Mouse (Mus musculus) kidney, embryonic 14.5 days (tissue): ENCODE results near the gene 9430097D07Rik. TPM values are rescaled to one million over a fixed set of nuclear protein-coding genes. Genes with fewer than 3 reads are reported as not detected.
A peak's percentile ranks its signal among the peaks of the same experiment; 100 is the strongest.

Source experiments
- ATAC-seq: fragments of 200-750 bp; cut with Nextera tagmentation; 2 replicates; pipeline ENCODE4 v1.8.0; 2017; ENCODE audit warnings: moderate number of reproducible peaks, mild to moderate bottlenecking, moderate TSS enrichment, moderate library complexity; ENCODE audit not compliant: low FRiP score, low TSS enrichment
- H3K27ac ChIP-seq: fragments of 300-500 bp; sonication (generic); 2 replicates; pipeline ENCODE4 v1.5.1; 2014; ENCODE audit warnings: low read depth, mild to moderate bottlenecking, low read length, moderate library complexity, mixed read lengths
- H3K27me3 ChIP-seq: fragments of 300-500 bp; sonication (generic); 2 replicates; pipeline ENCODE4 v1.6.1; 2014; ENCODE audit warnings: mild to moderate bottlenecking, low read length; ENCODE audit not compliant: control insufficient read depth, insufficient read depth
- H3K36me3 ChIP-seq: fragments of 300-500 bp; sonication (generic); 2 replicates; pipeline ENCODE4 v1.6.1; 2014; ENCODE audit warnings: low read length, mixed read lengths; ENCODE audit not compliant: control insufficient read depth, insufficient read depth
- H3K4me1 ChIP-seq: fragments of 300-500 bp; sonication (generic); 2 replicates; pipeline ENCODE4 v1.6.1; 2014; ENCODE audit warnings: low read length, mixed read lengths; ENCODE audit not compliant: control insufficient read depth, insufficient read depth
- H3K4me2 ChIP-seq: fragments of 300-500 bp; sonication (generic); replicated peaks from 2 replicates; pipeline ENCODE4 v1.6.1; 2014; ENCODE audit warnings: low read depth, mild to moderate bottlenecking, low read length
- H3K4me3 ChIP-seq: fragments of 300-500 bp; sonication (generic); 2 replicates; pipeline ENCODE4 v1.5.1; 2014; ENCODE audit warnings: mild to moderate bottlenecking, low read length
- H3K9ac ChIP-seq: fragments of 300-500 bp; sonication (generic); 2 replicates; pipeline ENCODE4 v1.6.1; 2014; ENCODE audit warnings: low read depth, mild to moderate bottlenecking, low read length, moderate library complexity
- H3K9me3 ChIP-seq: fragments of 300-500 bp; sonication (generic); 2 replicates; pipeline ENCODE4 v1.6.1; 2016; ENCODE audit warnings: low read length; ENCODE audit not compliant: control insufficient read depth
- WGBS: fragments of 180-500 bp; shearing (Covaris S2); extraction: QIAGEN DNeasy Blood & Tissue Kit; methylation state at CpG from one replicate; pipeline ENCODE4 v1.1.7; 2014; 5-methylcytosine and 5-hydroxymethylcytosine counted together
- polyA plus RNA-seq: library from polyadenylated mRNA; unstranded; fragments of >200 nt; fragmentation: Nextera tagmentation; extraction: Ambion mirVana; gene quantifications from 2 replicates; pipeline ENCODE4 v1.2.1, GENCODE M21; 2014

The 9430097D07Rik gene
- polyA plus RNA-seq, 1 experiment from 2014 or later: 0.14 TPM

DNA sequence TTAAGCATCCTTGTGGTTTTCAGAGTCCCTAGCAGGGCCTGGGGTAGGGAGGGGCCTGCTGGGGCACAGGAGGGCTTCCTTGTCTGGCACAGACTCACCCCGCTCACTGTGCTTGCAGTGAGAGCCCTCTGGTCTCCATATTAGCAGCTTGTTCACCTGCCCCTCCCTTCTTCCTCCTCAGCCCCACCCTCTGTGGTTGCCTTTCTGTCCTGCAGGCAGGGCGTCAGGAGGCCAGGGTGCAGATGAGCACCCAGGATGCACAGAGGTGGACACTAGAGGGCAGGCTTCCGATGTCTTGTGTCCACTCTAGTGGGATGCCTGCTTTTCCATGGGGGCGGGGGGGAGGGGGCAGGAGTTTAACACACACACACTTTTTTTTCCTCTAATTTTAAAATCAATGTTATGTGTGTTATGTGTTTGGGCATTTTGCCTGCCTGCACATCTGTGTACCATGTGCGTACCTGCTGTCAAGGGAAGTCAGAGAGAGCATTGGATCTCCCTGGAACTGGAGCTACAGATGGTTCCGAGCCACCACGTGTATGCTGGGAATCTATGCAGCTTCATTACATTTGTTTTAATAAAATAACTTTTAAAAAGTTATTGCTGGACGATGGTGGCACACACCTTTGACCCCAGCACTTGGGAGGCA is 26.1 kb upstream of the 9430097D07Rik start:
- H3K27me3 ChIP-seq: no peaks in the 10 kb centered on the region
- no peak overlapping the region for H3K27ac ChIP-seq
- 0 out of 2 replicates have a peak, but pooled peaks cover 3% of the 10 kb centered on the region for H3K4me1 ChIP-seq
- WGBS: 56% methylated on average over 7 of the region's 8 CpGs
- H3K36me3 ChIP-seq: peaks cover 13% of the 10 kb centered on the region; the same call in 1 of the 2 replicates
- no peak overlapping the region for H3K4me2 ChIP-seq
- H3K4me3 ChIP-seq: no peak overlapping the region
- no peak overlapping the region for H3K9ac ChIP-seq
- 0 out of 2 replicates have a peak, but pooled peaks have one; percentile 36 for ATAC-seq
- no peaks in the 10 kb centered on the region for H3K9me3 ChIP-seq

GRCm38 (mm10) chr2:32599409-32599808 is 23.9 kb upstream of the 9430097D07Rik start, which contains the start of gene St6galnac6:
Gene St6galnac6 (plus strand): TSS chr2:32599709.
- H3K4me2 ChIP-seq: no peak within 1 kb of the TSS
- H3K9ac ChIP-seq: no peak within 1 kb of the TSS
- H3K27me3 ChIP-seq: no peaks in the 10 kb centered on the region
- H3K9me3 ChIP-seq: no peaks in the 10 kb centered on the region
- peaks cover 18% of the 10 kb centered on the region; the same call in 1 of the 2 replicates for H3K36me3 ChIP-seq
- 0 out of 2 replicates have a peak, but pooled peaks cover 3% of the 10 kb centered on the region for H3K4me1 ChIP-seq
- 91% methylated on average over 3 of the region's 3 CpGs for WGBS
- no peak within 1 kb of the TSS for H3K4me3 ChIP-seq
- H3K27ac ChIP-seq: no peak within 1 kb of the TSS
- ATAC-seq: no peak

DNA sequence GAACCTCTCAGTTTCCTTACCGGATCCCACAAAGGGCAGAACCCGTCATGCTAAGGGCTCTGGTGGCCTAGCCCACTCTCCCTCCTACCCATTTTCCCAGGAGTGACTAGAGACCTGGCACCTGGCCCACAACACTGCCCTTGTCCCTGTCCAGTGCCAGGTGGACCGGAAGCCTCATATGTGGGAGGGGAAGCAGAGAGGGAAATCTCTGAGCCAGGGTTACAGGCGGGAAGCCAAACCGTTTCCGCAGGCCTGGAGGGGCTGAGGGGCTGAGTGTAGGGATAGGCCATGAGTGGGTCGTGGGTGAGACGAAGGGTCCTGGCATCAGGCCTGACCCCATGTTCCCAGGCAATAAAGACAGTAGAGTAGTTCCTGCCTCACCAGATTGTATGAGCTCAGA is 23.0 kb upstream of the 9430097D07Rik start:
- Histone ChIP-seq H3K4me2 (no peak overlapping the region), H3K9ac (no peak overlapping the region), H3K27ac (no peak overlapping the region), H3K9me3 (no peaks in the 10 kb centered on the region), H3K36me3 (peaks cover 24% of the 10 kb centered on the region; the same call in 1 of the 2 replicates), H3K4me1 (0 out of 2 replicates have a peak, but pooled peaks cover 3% of the 10 kb centered on the region), H3K4me3 (no peak overlapping the region), H3K27me3 (no peaks in the 10 kb centered on the region)
- WGBS: 83% methylated on average over 8 of the region's 8 CpGs
- ATAC-seq: no peak

- Histone ChIP-seq H3K9me3 (no peaks in the 10 kb centered on the region), H3K36me3 (peaks cover 24% of the 10 kb centered on the region; the same call in 1 of the 2 replicates), H3K4me3 (no peak overlapping the region), H3K9ac (no peak overlapping the region), H3K27me3 (no peaks in the 10 kb centered on the region), H3K27ac (no peak overlapping the region), H3K4me1 (0 out of 2 replicates have a peak, but pooled peaks cover 3% of the 10 kb centered on the region), H3K4me2 (no peak overlapping the region)
- 94% methylated on average over 5 of the region's 5 CpGs for WGBS
- no peak for ATAC-seq
These were observed 22.2 kb upstream of the 9430097D07Rik start for GRCm38 (mm10) chr2:32597699-32598098.

- Histone ChIP-seq H3K36me3 (peaks cover 24% of the 10 kb centered on the region; the same call in 1 of the 2 replicates), H3K27me3 (no peaks in the 10 kb centered on the region), H3K9me3 (no peaks in the 10 kb centered on the region), H3K27ac (no peak overlapping the region), H3K4me2 (no peak overlapping the region), H3K4me1 (0 out of 2 replicates have a peak, but pooled peaks cover 3% of the 10 kb centered on the region), H3K9ac (no peak overlapping the region), H3K4me3 (no peak overlapping the region)
- 82% methylated on average over 5 of the region's 5 CpGs for whole genome bisulfite sequencing
- no peak for ATAC-seq
These were observed 21.8 kb upstream of the 9430097D07Rik start for GRCm38 (mm10) chr2:32597248-32597647.

DNA sequence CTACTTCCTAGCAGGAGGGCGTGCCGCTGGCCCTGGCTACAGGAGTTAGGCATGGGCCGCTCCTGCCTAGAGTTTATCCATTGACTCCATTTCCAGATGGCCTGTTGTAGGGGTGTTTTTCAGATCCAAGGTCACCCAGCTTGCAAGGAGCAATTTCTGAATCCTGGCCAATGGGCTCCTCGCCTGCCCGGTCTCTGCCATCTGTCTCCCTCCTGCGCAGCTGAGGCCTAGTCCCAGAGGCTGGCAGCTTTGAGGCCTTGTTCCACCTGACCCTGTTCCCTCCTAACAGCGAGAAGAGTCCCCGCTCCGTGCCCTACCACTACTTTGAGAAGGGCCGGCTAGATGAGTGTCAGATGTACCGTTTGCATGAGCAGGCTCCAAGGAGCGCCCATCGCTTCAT is 21.2 kb upstream of the 9430097D07Rik start:
- no peak overlapping the region for H3K4me2 ChIP-seq
- H3K4me3 ChIP-seq: no peak overlapping the region
- WGBS: 92% methylated on average over 13 of the region's 13 CpGs
- H3K36me3 ChIP-seq: peaks cover 24% of the 10 kb centered on the region; the same call in 1 of the 2 replicates
- no peaks in the 10 kb centered on the region for H3K9me3 ChIP-seq
- no peak overlapping the region for H3K9ac ChIP-seq
- H3K27ac ChIP-seq: no peak overlapping the region
- ATAC-seq: no peak
- H3K4me1 ChIP-seq: 0 out of 2 replicates have a peak, but pooled peaks cover 3% of the 10 kb centered on the region
- no peaks in the 10 kb centered on the region for H3K27me3 ChIP-seq

DNA sequence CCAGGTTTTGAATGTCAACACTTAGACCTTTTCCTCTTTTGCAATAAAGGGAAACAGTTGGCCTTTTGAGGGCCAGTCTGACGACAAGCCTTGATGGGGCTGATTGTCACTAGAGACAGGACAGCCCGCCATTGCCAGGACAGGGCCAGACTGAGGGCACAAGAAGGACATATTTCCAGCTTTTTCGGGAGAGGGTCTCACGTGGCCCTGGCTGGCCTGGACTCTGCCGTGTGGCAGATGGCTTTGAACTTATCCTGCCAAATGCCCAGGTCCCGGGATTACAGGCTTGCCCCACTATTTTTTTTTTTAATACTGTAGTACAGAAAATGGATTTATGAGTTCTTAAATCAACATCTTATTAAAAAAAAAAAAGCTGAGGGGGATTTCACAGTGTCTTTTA is 15.8 kb upstream of the 9430097D07Rik start:
- Histone ChIP-seq H3K4me2 (no peak overlapping the region), H3K4me3 (no peak overlapping the region), H3K36me3 (peaks cover 11% of the 10 kb centered on the region; the same call in 1 of the 2 replicates), H3K27ac (no peak overlapping the region), H3K9ac (no peak overlapping the region), H3K4me1 (peaks cover 12% of the 10 kb centered on the region; the same call in 1 of the 2 replicates), H3K27me3 (no peaks in the 10 kb centered on the region), H3K9me3 (no peaks in the 10 kb centered on the region)
- 62% methylated on average over 6 of the region's 6 CpGs for WGBS
- ATAC-seq: no peak

DNA sequence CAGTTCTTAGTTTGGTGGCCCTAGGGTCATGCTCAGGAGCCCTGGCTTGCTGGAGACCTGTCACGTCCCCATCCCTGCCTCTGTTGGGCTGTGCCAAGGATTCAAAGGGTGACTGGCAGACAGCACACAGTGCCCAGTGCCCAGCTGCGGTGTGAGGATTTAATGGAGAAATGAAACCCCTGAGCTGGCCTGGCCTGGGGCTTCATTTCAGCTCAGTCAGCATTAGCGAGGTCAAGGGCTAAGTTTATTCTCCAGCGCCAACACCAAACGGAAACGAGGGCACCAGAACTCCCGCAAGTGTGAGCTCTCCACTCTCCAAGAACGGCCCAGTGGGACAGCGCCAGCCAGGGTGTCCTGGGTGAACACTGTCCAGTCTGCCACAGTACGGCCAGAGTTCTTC is 14.7 kb upstream of the 9430097D07Rik start:
- Histone ChIP-seq H3K9ac (no peak overlapping the region; the same call in 1 of the 2 replicates), H3K4me3 (no peak overlapping the region), H3K4me1 (peaks cover 12% of the 10 kb centered on the region; the same call in 1 of the 2 replicates), H3K36me3 (peaks cover 11% of the 10 kb centered on the region; the same call in 1 of the 2 replicates), H3K27ac (no peak overlapping the region), H3K27me3 (no peaks in the 10 kb centered on the region), H3K9me3 (no peaks in the 10 kb centered on the region), H3K4me2 (no peak overlapping the region)
- no peak for ATAC-seq
- 44% methylated on average over 10 of the region's 10 CpGs for WGBS

DNA sequence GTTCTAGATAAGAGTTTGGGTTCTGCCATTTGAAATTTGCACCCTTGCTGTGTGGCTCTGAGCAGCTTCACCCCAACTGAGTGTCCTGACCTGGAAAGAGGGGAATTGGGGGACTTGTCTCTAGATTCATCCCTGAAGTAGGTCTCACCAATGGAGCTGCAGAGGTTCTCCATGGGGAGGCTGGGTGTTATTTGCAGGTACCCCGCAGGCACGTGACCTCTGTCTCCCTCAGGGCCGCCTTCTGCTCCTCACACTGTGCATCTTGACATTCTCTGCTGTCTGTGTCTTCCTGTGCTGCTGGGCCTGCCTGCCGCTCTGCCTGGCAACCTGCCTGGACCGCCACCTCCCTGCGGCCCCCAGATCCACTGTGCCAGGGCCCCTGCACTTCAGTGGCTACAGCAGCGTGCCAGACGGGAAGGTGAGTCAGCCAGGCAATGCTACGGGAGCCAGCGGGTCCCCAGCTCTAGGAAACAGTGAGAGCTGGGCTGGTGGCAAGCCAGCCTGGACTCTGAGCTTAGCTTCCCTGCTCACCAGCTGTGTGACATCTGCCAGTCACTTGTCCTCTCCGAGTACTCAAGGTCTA is 13.8 kb upstream of the 9430097D07Rik start:
- ATAC-seq: no peak
- Histone ChIP-seq H3K27me3 (no peaks in the 10 kb centered on the region), H3K9me3 (no peaks in the 10 kb centered on the region), H3K4me2 (no peak overlapping the region), H3K9ac (no peak overlapping the region), H3K4me1 (peaks cover 12% of the 10 kb centered on the region; the same call in 1 of the 2 replicates), H3K4me3 (no peak overlapping the region), H3K36me3 (peaks cover 6% of the 10 kb centered on the region; the same call in 1 of the 2 replicates), H3K27ac (no peak overlapping the region)
- WGBS: 71% methylated on average over 11 of the region's 11 CpGs
